Mouse (Mus musculus) kidney, adult 2 months (tissue): ENCODE results near the gene Gja8. TPM values are rescaled to one million over a fixed set of nuclear protein-coding genes. Genes with fewer than 3 reads are reported as not detected.
A peak's percentile ranks its signal among the peaks of the same experiment; 100 is the strongest.

Experiments used
- DNase-seq: peaks from one replicate; pipeline ENCODE4 v3.0.0; 2021
- H3K27ac ChIP-seq: fragments of 200-500 bp; 2 replicates; pipeline ENCODE4 v1.5.1; 2012; ENCODE audit warnings: low read depth, low read length, control low read depth, inconsistent platforms; ENCODE audit not compliant: insufficient read depth
- H3K27me3 ChIP-seq: fragments of 200-500 bp; replicated peaks from 2 replicates; pipeline ENCODE4 v1.6.1; 2012; ENCODE audit warnings: mild to moderate bottlenecking, moderate library complexity, low read length, inconsistent platforms; ENCODE audit not compliant: control insufficient read depth, insufficient read depth
- H3K36me3 ChIP-seq: fragments of 200-500 bp; 2 replicates; pipeline ENCODE4 v1.6.1; 2012; ENCODE audit warnings: mild to moderate bottlenecking, moderate library complexity, low read length, inconsistent platforms; ENCODE audit not compliant: control insufficient read depth, insufficient read depth
- H3K4me1 ChIP-seq: fragments of 200-500 bp; 2 replicates; pipeline ENCODE4 v1.6.1; 2011; ENCODE audit warnings: low read length; ENCODE audit not compliant: control insufficient read depth, insufficient read depth
- H3K4me3 ChIP-seq: fragments of 200-500 bp; 2 replicates; pipeline ENCODE4 v1.5.1; 2011; ENCODE audit warnings: mild to moderate bottlenecking, low read depth, low read length, control low read depth; ENCODE audit not compliant: insufficient read depth
- CTCF ChIP-seq: fragments of 200-500 bp; conservative IDR thresholded peaks from 2 replicates; pipeline ENCODE4 v1.5.1; 2011; ENCODE audit warnings: low read depth, mild to moderate bottlenecking, control low read depth, low read length, moderate library complexity, mixed read lengths; ENCODE audit not compliant: insufficient read depth, insufficient read length
- POLR2A ChIP-seq: fragments of 200-500 bp; IDR thresholded peaks from one replicate; pipeline ENCODE4 v1.6.1; 2011; ENCODE audit warnings: low read depth, low read length, control low read depth
- WGBS: fragments of 180-500 bp; shearing (Covaris S2); methylation state at CpG from one replicate; pipeline ENCODE4 v1.1.7; 2018; 5-methylcytosine and 5-hydroxymethylcytosine counted together
- polyA plus RNA-seq: library from polyadenylated mRNA; depleted of rRNA; stranded (reverse); fragments of >200 nt; gene quantifications from 2 replicates; pipeline ENCODE4 v1.2.3, GENCODE M21; 2012

The Gja8 gene
- polyA plus RNA-seq, 1 experiment: not detected

- Histone ChIP-seq H3K4me3 (peak within 1 kb of the TSS; percentile 81), H3K4me1 (peaks cover 2% of the 10 kb centered on the region; the same call in 1 of the 2 replicates), H3K27me3 (no peaks in the 10 kb centered on the region), H3K27ac (no peak within 1 kb of the TSS), H3K36me3 (no peaks in the 10 kb centered on the region)
- no peak for DNase-seq
- 14% methylated on average over 14 of the region's 14 CpGs for WGBS
- TF ChIP-seq POLR2A (no peak), CTCF (no peak)
These were observed 21.4 kb downstream of the Gja8 start, which contains the start of gene Gja5 for GRCm38 (mm10) chr3:96904393-96904792. TSS of gene Gja5 (plus strand) at chr3:96904693.

GRCm38 (mm10) chr3:96902336-96902999 lies 23.4 kb downstream of the Gja8 start:
- peak; percentile 27 for DNase-seq
- H3K36me3 ChIP-seq: no peaks in the 10 kb centered on the region
- peaks cover 2% of the 10 kb centered on the region; the same call in 1 of the 2 replicates for H3K4me1 ChIP-seq
- H3K4me3 ChIP-seq: no peak overlapping the region
- 56% methylated on average over 4 of the region's 4 CpGs for WGBS
- H3K27me3 ChIP-seq: no peaks in the 10 kb centered on the region
- H3K27ac ChIP-seq: no peak overlapping the region
- TF ChIP-seq CTCF (no peak), POLR2A (no peak)

GRCm38 (mm10) chr3:96883690-96884089 lies 42.1 kb downstream of the Gja8 start:
- TF ChIP-seq CTCF (no peak), POLR2A (no peak)
- no peak for DNase-seq
- Histone ChIP-seq H3K27ac (no peak overlapping the region), H3K27me3 (no peaks in the 10 kb centered on the region), H3K4me3 (no peak overlapping the region), H3K36me3 (peaks cover 1% of the 10 kb centered on the region), H3K4me1 (no peaks in the 10 kb centered on the region)
- 82% methylated on average over 7 of the region's 7 CpGs for WGBS

- Histone ChIP-seq H3K4me3 (no peak overlapping the region), H3K27me3 (no peaks in the 10 kb centered on the region), H3K36me3 (no peaks in the 10 kb centered on the region; the same call in 1 of the 2 replicates), H3K27ac (no peak overlapping the region), H3K4me1 (no peaks in the 10 kb centered on the region)
- no peak for DNase-seq
- 91% methylated on average over 14 of the region's 14 CpGs for WGBS
- TF ChIP-seq POLR2A: no peak
- TF ChIP-seq CTCF: no peak
These were observed 43.6 kb downstream of the Gja8 start for GRCm38 (mm10) chr3:96882061-96882849.

GRCm38 (mm10) chr3:96881557-96881956 lies 44.3 kb downstream of the Gja8 start:
- DNase-seq: no peak
- Histone ChIP-seq H3K4me3 (no peak overlapping the region), H3K4me1 (no peaks in the 10 kb centered on the region), H3K27me3 (no peaks in the 10 kb centered on the region), H3K36me3 (no peaks in the 10 kb centered on the region; the same call in 1 of the 2 replicates), H3K27ac (no peak overlapping the region)
- 86% methylated on average over 6 of the region's 6 CpGs for WGBS
- TF ChIP-seq POLR2A (no peak), CTCF (no peak)

GRCm38 (mm10) chr3:96880385-96880784 lies 45.4 kb downstream of the Gja8 start:
- Histone ChIP-seq H3K27ac (no peak overlapping the region), H3K27me3 (no peaks in the 10 kb centered on the region), H3K4me1 (peaks cover 4% of the 10 kb centered on the region; the same call in 1 of the 2 replicates), H3K4me3 (no peak overlapping the region), H3K36me3 (no peaks in the 10 kb centered on the region; the same call in none of the 2 replicates)
- 73% methylated on average over 4 of the region's 4 CpGs for WGBS
- TF ChIP-seq CTCF: no peak
- no peak for DNase-seq

GRCm38 (mm10) chr3:96879536-96879935 lies 46.3 kb downstream of the Gja8 start:
- Histone ChIP-seq H3K4me3 (no peak overlapping the region), H3K27me3 (no peaks in the 10 kb centered on the region), H3K4me1 (peaks cover 5% of the 10 kb centered on the region; the same call in 1 of the 2 replicates), H3K36me3 (no peaks in the 10 kb centered on the region; the same call in none of the 2 replicates), H3K27ac (no peak overlapping the region)
- WGBS: 69% methylated on average over 9 of the region's 9 CpGs
- TF ChIP-seq CTCF: no peak
- no peak for TF ChIP-seq POLR2A
- peak; percentile 44 for DNase-seq
